Mouse (Mus musculus): ENCODE data around the gene Tpm1. TPM values are rescaled to one million over a fixed set of nuclear protein-coding genes. Genes with fewer than 3 reads are reported as not detected.

Gene Tpm1
- polyA plus RNA-seq, 1 experiment = 282 TPM

GRCm38 (mm10) chr9:67028133-67028724 lies 21.0 kb downstream of the Tpm1 start:
- Histone ChIP-seq H3K4me1 (ENCODE audit: control insufficient read depth, insufficient read depth, low read length) (peaks cover 5% of the 10 kb centered on the region), H3K4me3 (replicated peaks; ENCODE audit: control insufficient read depth, low read depth, low read length) (no peak overlapping the region), H3K27ac (ENCODE audit: control insufficient read depth, insufficient read depth, low read depth, low read length, poor library complexity) (no peak overlapping the region)
- TF ChIP-seq POLR2A (IDR thresholded peaks at IDR 0.05; ENCODE audit: borderline replicate concordance, control insufficient read depth, low read depth, low read length) = no peak
- TF ChIP-seq CTCF (IDR thresholded peaks at IDR 0.05; ENCODE audit: control insufficient read depth, insufficient read depth, low read length) = no peak
- WGBS = 87% methylated on average over 12 of the region's 12 CpGs

- no peak for TF ChIP-seq CTCF (IDR thresholded peaks at IDR 0.05; ENCODE audit: control insufficient read depth, insufficient read depth, low read length)
- no peak for TF ChIP-seq POLR2A (IDR thresholded peaks at IDR 0.05; ENCODE audit: borderline replicate concordance, control insufficient read depth, low read depth, low read length)
- H3K27ac ChIP-seq (ENCODE audit: control insufficient read depth, insufficient read depth, low read depth, low read length, poor library complexity) = no peak overlapping the region
- no peak overlapping the region for H3K4me3 ChIP-seq (replicated peaks; ENCODE audit: control insufficient read depth, low read depth, low read length)
- WGBS = 91% methylated on average over 7 of the region's 7 CpGs
- H3K4me1 ChIP-seq (ENCODE audit: control insufficient read depth, insufficient read depth, low read length) = peaks cover 5% of the 10 kb centered on the region
Measured at GRCm38 (mm10) chr9:67026890-67027289, 22.3 kb downstream of the Tpm1 start.

- WGBS = 93% methylated on average over 7 of the region's 7 CpGs
- no peak overlapping the region for H3K4me3 ChIP-seq (replicated peaks; ENCODE audit: control insufficient read depth, low read depth, low read length)
- peaks cover 5% of the 10 kb centered on the region for H3K4me1 ChIP-seq (ENCODE audit: control insufficient read depth, insufficient read depth, low read length)
- H3K27ac ChIP-seq (ENCODE audit: control insufficient read depth, insufficient read depth, low read depth, low read length, poor library complexity) = no peak overlapping the region
- no peak for TF ChIP-seq POLR2A (IDR thresholded peaks at IDR 0.05; ENCODE audit: borderline replicate concordance, control insufficient read depth, low read depth, low read length)
- TF ChIP-seq CTCF (IDR thresholded peaks at IDR 0.05; ENCODE audit: control insufficient read depth, insufficient read depth, low read length) = no peak
Measured at GRCm38 (mm10) chr9:67026061-67026460, 23.1 kb downstream of the Tpm1 start.

- H3K4me3 ChIP-seq (replicated peaks; ENCODE audit: control insufficient read depth, low read depth, low read length) = peak overlapping the region; percentile 5
- peaks cover 5% of the 10 kb centered on the region for H3K4me1 ChIP-seq (ENCODE audit: control insufficient read depth, insufficient read depth, low read length)
- WGBS = 51% methylated on average over 17 of the region's 17 CpGs
- peak overlapping the region; percentile 54 for H3K27ac ChIP-seq (ENCODE audit: control insufficient read depth, insufficient read depth, low read depth, low read length, poor library complexity)
- TF ChIP-seq CTCF (IDR thresholded peaks at IDR 0.05; ENCODE audit: control insufficient read depth, insufficient read depth, low read length) (no peak), POLR2A (IDR thresholded peaks at IDR 0.05; ENCODE audit: borderline replicate concordance, control insufficient read depth, low read depth, low read length) (no peak)
Measured at GRCm38 (mm10) chr9:67024889-67025692, 24.1 kb downstream of the Tpm1 start.

- H3K27ac ChIP-seq (ENCODE audit: control insufficient read depth, insufficient read depth, low read depth, low read length, poor library complexity) = no peak overlapping the region
- no peak overlapping the region for H3K4me3 ChIP-seq (replicated peaks; ENCODE audit: control insufficient read depth, low read depth, low read length)
- TF ChIP-seq CTCF (IDR thresholded peaks at IDR 0.05; ENCODE audit: control insufficient read depth, insufficient read depth, low read length) (no peak), POLR2A (IDR thresholded peaks at IDR 0.05; ENCODE audit: borderline replicate concordance, control insufficient read depth, low read depth, low read length) (no peak)
- H3K4me1 ChIP-seq (ENCODE audit: control insufficient read depth, insufficient read depth, low read length) = peaks cover 11% of the 10 kb centered on the region
- WGBS = 91% methylated on average over 9 of the region's 9 CpGs
Measured at GRCm38 (mm10) chr9:67023371-67023770, 25.8 kb downstream of the Tpm1 start.

- peak overlapping the region; percentile 18; the same call in 1 of the 2 replicates for H3K27ac ChIP-seq (ENCODE audit: control insufficient read depth, insufficient read depth, low read depth, low read length, poor library complexity)
- H3K4me1 ChIP-seq (ENCODE audit: control insufficient read depth, insufficient read depth, low read length) = peaks cover 9% of the 10 kb centered on the region
Measured at GRCm38 (mm10) chr9:67020063-67020462, 29.1 kb downstream of the Tpm1 start.

GRCm38 (mm10) chr9:67013501-67013900 lies 35.7 kb downstream of the Tpm1 start:
- TF ChIP-seq CTCF (IDR thresholded peaks at IDR 0.05; ENCODE audit: control insufficient read depth, insufficient read depth, low read length) = no peak
- TF ChIP-seq POLR2A (IDR thresholded peaks at IDR 0.05; ENCODE audit: borderline replicate concordance, control insufficient read depth, low read depth, low read length) = no peak
- Histone ChIP-seq H3K4me3 (replicated peaks; ENCODE audit: control insufficient read depth, low read depth, low read length) (no peak overlapping the region), H3K4me1 (ENCODE audit: control insufficient read depth, insufficient read depth, low read length) (no peaks in the 10 kb centered on the region), H3K27ac (ENCODE audit: control insufficient read depth, insufficient read depth, low read depth, low read length, poor library complexity) (no peak overlapping the region)
- 11% methylated on average over 2 of the region's 2 CpGs for WGBS

More at GRCm38 (mm10) chr9:67020063-67020462, 29.1 kb downstream of the Tpm1 start:
- WGBS = 3% methylated on average over 2 of the region's 2 CpGs
- H3K4me3 ChIP-seq (replicated peaks; ENCODE audit: control insufficient read depth, low read depth, low read length) = no peak overlapping the region
- TF ChIP-seq CTCF (IDR thresholded peaks at IDR 0.05; ENCODE audit: control insufficient read depth, insufficient read depth, low read length) = no peak
- TF ChIP-seq POLR2A (IDR thresholded peaks at IDR 0.05; ENCODE audit: borderline replicate concordance, control insufficient read depth, low read depth, low read length) = no peak

- no peaks in the 10 kb centered on the region for H3K4me1 ChIP-seq (ENCODE audit: control insufficient read depth, insufficient read depth, low read length)
- no peak overlapping the region for H3K27ac ChIP-seq (ENCODE audit: control insufficient read depth, insufficient read depth, low read depth, low read length, poor library complexity)
- no peak for TF ChIP-seq CTCF (IDR thresholded peaks at IDR 0.05; ENCODE audit: control insufficient read depth, insufficient read depth, low read length)
- no peak for TF ChIP-seq POLR2A (IDR thresholded peaks at IDR 0.05; ENCODE audit: borderline replicate concordance, control insufficient read depth, low read depth, low read length)
- no peak overlapping the region for H3K4me3 ChIP-seq (replicated peaks; ENCODE audit: control insufficient read depth, low read depth, low read length)
- 76% methylated on average over 3 of the region's 3 CpGs for WGBS
Measured at GRCm38 (mm10) chr9:67012470-67012869, 36.7 kb downstream of the Tpm1 start.

Measured in bone marrow, adult 2 months (tissue).